Mouse (Mus musculus) urinary bladder, postnatal 36 days (tissue): Measurements from ENCODE around the gene Aaed1.

Experiments
- DNase-seq, 2 experiments: peaks; one replicate each; pipeline ENCODE4 v3.0.0; 2022; ENCODE audit warnings: low spot score in 2 of 2, mixed read lengths in 1 of 2

Aaed1 gene

GRCm38 (mm10) chr13:64252147-64252546, 60.4 kb downstream of the Aaed1 start:
- peak in 1 of 2 experiments; percentile 7 for DNase-seq

GRCm38 (mm10) chr13:64250363-64250762, 62.1 kb downstream of the Aaed1 start:
- DNase-seq: no peak

- DNase-seq: peak; percentile 87 to 90
These were observed 63.6 kb downstream of the Aaed1 start for GRCm38 (mm10) chr13:64248775-64249524.

GRCm38 (mm10) chr13:64248161-64248774, 64.2 kb downstream of the Aaed1 start:
- peak; percentile 72 to 77 for DNase-seq

- DNase-seq: no peak
These were observed 66.4 kb downstream of the Aaed1 start for GRCm38 (mm10) chr13:64246106-64246505.

- no peak for DNase-seq
These were observed 67.7 kb downstream of the Aaed1 start for GRCm38 (mm10) chr13:64244685-64245261.

- DNase-seq: no peak
These were observed 69.8 kb downstream of the Aaed1 start for GRCm38 (mm10) chr13:64242721-64243120.

- DNase-seq: no peak
These were observed 71.9 kb downstream of the Aaed1 start for GRCm38 (mm10) chr13:64240626-64241025.

- DNase-seq: no peak
These were observed 74.8 kb downstream of the Aaed1 start for GRCm38 (mm10) chr13:64237681-64238157.

- DNase-seq: no peak
These were observed 75.4 kb downstream of the Aaed1 start for GRCm38 (mm10) chr13:64237000-64237680.

- no peak for DNase-seq
These were observed 76.7 kb downstream of the Aaed1 start for GRCm38 (mm10) chr13:64235777-64236176.

GRCm38 (mm10) chr13:64235062-64235715, 77.3 kb downstream of the Aaed1 start:
- DNase-seq: no peak

- DNase-seq: no peak
These were observed 79.4 kb downstream of the Aaed1 start for GRCm38 (mm10) chr13:64233139-64233538.

- no peak for DNase-seq
These were observed 85.8 kb downstream of the Aaed1 start for GRCm38 (mm10) chr13:64226725-64227124.

GRCm38 (mm10) chr13:64225738-64226137, 86.8 kb downstream of the Aaed1 start:
- DNase-seq: no peak
